Mouse (Mus musculus): Measurements from ENCODE around the gene Cd300lg.

Gene Cd300lg

GRCm38 (mm10) chr11:102041350-102041949 is at the start of gene Cd300lg:
Gene Cd300lg (plus strand): TSS chr11:102041509.
- Histone ChIP-seq H3K36me3 (ENCODE audit: control insufficient read depth, insufficient read depth, low read length, poor library complexity, severe bottlenecking) (no peaks in the 10 kb centered on the region), H3K27me3 (ENCODE audit: control insufficient read depth, insufficient read depth, low read length, poor library complexity, severe bottlenecking) (no peaks in the 10 kb centered on the region)
- no peak for DNase-seq (ENCODE audit: low read depth, low spot score)

GRCm38 (mm10) chr11:101991813-101992212 is 49.5 kb upstream of the Cd300lg start:
- H3K27me3 ChIP-seq (ENCODE audit: control insufficient read depth, insufficient read depth, low read length, poor library complexity, severe bottlenecking): no peaks in the 10 kb centered on the region
- no peaks in the 10 kb centered on the region for H3K36me3 ChIP-seq (ENCODE audit: control insufficient read depth, insufficient read depth, low read length, poor library complexity, severe bottlenecking)
- no peak for DNase-seq (ENCODE audit: low read depth, low spot score)

- no peaks in the 10 kb centered on the region for H3K27me3 ChIP-seq (ENCODE audit: control insufficient read depth, insufficient read depth, low read length, poor library complexity, severe bottlenecking)
- no peaks in the 10 kb centered on the region for H3K36me3 ChIP-seq (ENCODE audit: control insufficient read depth, insufficient read depth, low read length, poor library complexity, severe bottlenecking)
- no peak for DNase-seq (ENCODE audit: low read depth, low spot score)
These were observed 48.9 kb upstream of the Cd300lg start for GRCm38 (mm10) chr11:101992411-101992810.

- Histone ChIP-seq H3K36me3 (ENCODE audit: control insufficient read depth, insufficient read depth, low read length, poor library complexity, severe bottlenecking) (no peaks in the 10 kb centered on the region), H3K27me3 (ENCODE audit: control insufficient read depth, insufficient read depth, low read length, poor library complexity, severe bottlenecking) (no peaks in the 10 kb centered on the region)
- no peak for DNase-seq (ENCODE audit: low read depth, low spot score)
These were observed 47.2 kb upstream of the Cd300lg start for GRCm38 (mm10) chr11:101994100-101994499.

DNA sequence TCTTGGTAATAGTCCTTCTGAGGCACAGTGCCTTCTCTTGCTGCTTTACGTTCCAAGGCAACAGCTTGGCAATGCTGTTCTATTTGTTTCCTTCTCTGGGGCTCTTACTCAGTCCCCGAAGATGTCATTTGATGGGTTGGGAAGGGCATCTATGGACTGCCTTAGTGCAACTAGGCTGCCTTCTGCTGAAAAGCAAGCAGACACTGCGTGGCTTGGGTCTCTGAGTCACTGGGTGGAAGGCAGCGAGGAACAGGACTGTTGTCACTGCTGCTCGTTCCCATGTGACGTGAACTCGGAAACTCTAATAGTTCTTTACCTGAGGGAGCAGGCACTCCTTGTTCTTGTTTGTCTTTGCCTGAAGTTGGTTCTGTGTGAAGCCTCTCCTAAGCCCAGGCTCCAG is 45.4 kb upstream of the Cd300lg start:
- DNase-seq (ENCODE audit: low read depth, low spot score): no peak

DNA sequence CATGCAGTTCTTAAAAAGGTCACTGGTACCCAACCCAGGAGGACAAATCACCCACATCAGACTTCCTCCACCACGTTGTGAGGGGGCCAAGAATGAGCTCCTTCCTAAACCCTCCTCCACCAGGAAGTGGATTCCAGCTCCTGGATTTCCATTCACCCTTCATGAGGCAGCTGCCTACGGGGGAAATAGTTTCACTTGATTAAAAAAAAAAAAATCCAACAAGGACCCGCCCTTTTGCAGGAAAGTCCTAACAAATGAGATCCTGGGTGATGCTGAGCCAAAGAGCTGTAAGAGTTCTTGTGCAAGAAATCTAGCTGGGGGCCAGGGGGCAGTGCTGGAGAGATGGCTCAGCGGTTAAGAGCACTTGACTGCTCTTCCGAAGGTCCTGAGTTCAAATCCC is 43.1 kb upstream of the Cd300lg start:
- no peak for DNase-seq (ENCODE audit: low read depth, low spot score)
- Histone ChIP-seq H3K36me3 (ENCODE audit: control insufficient read depth, insufficient read depth, low read length, poor library complexity, severe bottlenecking) (no peaks in the 10 kb centered on the region), H3K27me3 (ENCODE audit: control insufficient read depth, insufficient read depth, low read length, poor library complexity, severe bottlenecking) (no peaks in the 10 kb centered on the region)

More for the DNA sequence above, 45.4 kb upstream of the Cd300lg start:
- H3K36me3 ChIP-seq (ENCODE audit: control insufficient read depth, insufficient read depth, low read length, poor library complexity, severe bottlenecking): no peaks in the 10 kb centered on the region
- no peaks in the 10 kb centered on the region for H3K27me3 ChIP-seq (ENCODE audit: control insufficient read depth, insufficient read depth, low read length, poor library complexity, severe bottlenecking)

DNA sequence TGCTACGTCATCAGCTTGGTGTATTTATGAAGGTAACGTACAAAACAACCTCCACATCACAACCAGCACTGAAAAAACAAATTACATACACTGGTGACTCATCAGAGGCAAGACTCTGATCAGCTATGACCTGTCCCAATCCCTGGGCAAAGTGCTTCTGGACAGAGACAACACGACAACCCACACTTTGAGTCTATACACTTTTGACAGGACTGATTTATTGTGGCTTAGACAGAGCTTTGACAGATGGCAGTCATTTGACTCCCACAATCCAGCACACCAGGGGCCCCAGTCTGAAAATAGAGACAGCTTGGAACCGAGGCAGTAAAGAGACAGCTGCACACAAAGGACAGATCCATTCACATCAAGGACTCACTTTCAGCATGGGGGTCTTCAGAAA is 41.8 kb upstream of the Cd300lg start:
- H3K36me3 ChIP-seq (ENCODE audit: control insufficient read depth, insufficient read depth, low read length, poor library complexity, severe bottlenecking): no peaks in the 10 kb centered on the region
- H3K27me3 ChIP-seq (ENCODE audit: control insufficient read depth, insufficient read depth, low read length, poor library complexity, severe bottlenecking): no peaks in the 10 kb centered on the region
- no peak for DNase-seq (ENCODE audit: low read depth, low spot score)

GRCm38 (mm10) chr11:102004251-102004650 is 37.1 kb upstream of the Cd300lg start:
- Histone ChIP-seq H3K36me3 (ENCODE audit: control insufficient read depth, insufficient read depth, low read length, poor library complexity, severe bottlenecking) (no peaks in the 10 kb centered on the region), H3K27me3 (ENCODE audit: control insufficient read depth, insufficient read depth, low read length, poor library complexity, severe bottlenecking) (no peaks in the 10 kb centered on the region)
- DNase-seq (ENCODE audit: low read depth, low spot score): no peak

DNA sequence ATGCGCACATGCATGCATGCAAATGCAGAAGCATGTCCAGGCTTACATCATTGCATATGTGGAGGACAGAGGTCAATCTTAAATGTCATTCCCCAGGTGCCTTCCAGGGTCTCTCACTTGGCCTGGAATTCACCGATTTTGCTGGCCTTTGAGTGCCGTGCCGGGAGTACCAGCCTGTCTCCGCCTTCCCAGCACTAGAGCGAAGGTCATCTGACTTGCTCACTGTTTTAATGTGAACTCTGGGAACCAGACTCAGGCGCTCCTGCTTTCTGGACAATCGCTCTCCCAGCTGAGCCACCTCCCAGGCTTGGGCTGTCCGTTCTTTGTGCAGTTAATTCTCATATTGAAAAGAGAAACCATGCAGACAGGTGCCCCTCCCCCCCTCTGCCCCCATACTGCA is 35.0 kb upstream of the Cd300lg start:
- no peak for DNase-seq (ENCODE audit: low read depth, low spot score)
- Histone ChIP-seq H3K36me3 (ENCODE audit: control insufficient read depth, insufficient read depth, low read length, poor library complexity, severe bottlenecking) (no peaks in the 10 kb centered on the region), H3K27me3 (ENCODE audit: control insufficient read depth, insufficient read depth, low read length, poor library complexity, severe bottlenecking) (no peaks in the 10 kb centered on the region)

DNA sequence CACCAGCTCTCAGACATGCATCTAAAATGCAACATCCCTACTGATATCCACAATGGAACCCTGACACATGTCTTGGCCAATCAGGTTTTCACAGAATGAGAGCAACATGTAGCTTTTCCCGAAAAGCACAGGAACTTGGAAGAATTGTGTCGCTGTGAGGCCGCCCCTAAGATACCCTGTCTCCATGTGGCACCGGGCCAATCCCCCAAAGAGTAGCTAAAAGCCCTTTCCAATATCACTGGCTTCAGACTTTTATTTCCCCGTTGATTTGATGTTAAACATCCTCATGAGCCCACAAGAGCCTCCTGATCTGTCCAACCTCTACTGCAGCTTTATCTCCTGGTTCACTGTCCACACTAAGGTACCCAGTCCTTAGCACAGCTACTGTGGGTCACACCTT is 34.6 kb upstream of the Cd300lg start:
- no peak for DNase-seq (ENCODE audit: low read depth, low spot score)
- no peaks in the 10 kb centered on the region for H3K27me3 ChIP-seq (ENCODE audit: control insufficient read depth, insufficient read depth, low read length, poor library complexity, severe bottlenecking)
- no peaks in the 10 kb centered on the region for H3K36me3 ChIP-seq (ENCODE audit: control insufficient read depth, insufficient read depth, low read length, poor library complexity, severe bottlenecking)

GRCm38 (mm10) chr11:102008372-102008771 is 32.9 kb upstream of the Cd300lg start:
- no peaks in the 10 kb centered on the region for H3K27me3 ChIP-seq (ENCODE audit: control insufficient read depth, insufficient read depth, low read length, poor library complexity, severe bottlenecking)
- DNase-seq (ENCODE audit: low read depth, low spot score): no peak
- no peaks in the 10 kb centered on the region for H3K36me3 ChIP-seq (ENCODE audit: control insufficient read depth, insufficient read depth, low read length, poor library complexity, severe bottlenecking)

DNA sequence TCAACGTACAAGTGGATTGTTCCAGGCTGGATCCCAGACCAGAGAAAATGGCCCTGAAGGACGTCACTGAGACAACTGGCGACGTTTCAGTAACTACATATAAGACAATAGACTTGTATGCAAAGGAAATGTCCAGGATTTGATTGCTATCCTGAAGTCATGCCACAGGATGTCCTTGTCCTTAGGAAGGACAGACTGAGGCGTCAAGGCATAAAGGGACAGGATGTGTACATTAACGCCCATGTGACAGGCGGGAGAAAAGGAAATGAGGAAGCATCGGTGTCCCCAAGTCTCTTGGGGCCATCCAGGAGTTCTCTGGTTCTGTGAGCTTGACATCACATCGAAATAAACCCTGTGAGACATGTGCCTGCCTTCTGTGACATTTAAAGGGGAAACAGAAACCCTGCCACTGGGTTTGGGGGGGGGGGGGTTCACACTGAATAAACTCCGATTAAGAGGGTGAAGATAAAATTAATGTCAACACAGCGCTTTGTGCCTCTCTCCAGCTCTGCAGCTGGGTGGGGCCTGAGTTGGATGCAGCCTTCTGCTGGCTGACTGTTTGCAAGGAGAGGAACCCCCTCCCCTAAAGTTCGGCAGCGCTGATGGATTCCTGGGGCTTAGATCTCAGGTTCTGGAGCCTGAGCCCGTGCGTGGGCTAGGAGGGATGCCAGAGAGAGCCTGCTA is 32.2 kb upstream of the Cd300lg start:
- DNase-seq (ENCODE audit: low read depth, low spot score): peak; percentile 14
- Histone ChIP-seq H3K36me3 (ENCODE audit: control insufficient read depth, insufficient read depth, low read length, poor library complexity, severe bottlenecking) (no peaks in the 10 kb centered on the region), H3K27me3 (ENCODE audit: control insufficient read depth, insufficient read depth, low read length, poor library complexity, severe bottlenecking) (no peaks in the 10 kb centered on the region)

DNA sequence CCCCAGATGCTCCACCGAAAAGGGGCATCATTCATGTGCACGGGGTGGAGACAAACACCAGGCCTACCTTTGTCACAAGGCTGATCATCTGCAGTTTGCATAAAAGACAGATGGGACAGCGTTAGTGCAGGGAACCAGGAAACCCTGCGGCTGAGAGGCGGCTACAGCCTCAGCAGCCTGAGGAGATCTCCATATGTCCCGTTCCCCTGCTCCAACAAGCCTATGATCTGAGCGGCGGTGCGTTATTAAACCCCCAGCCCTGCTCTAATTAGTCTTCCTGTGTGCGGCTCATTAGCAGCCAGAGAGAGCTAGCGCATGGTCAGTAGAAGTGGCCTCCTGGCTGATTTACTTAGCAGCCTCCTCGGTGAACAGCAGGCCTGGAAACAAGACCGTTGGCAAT is 31.2 kb upstream of the Cd300lg start:
- H3K27me3 ChIP-seq (ENCODE audit: control insufficient read depth, insufficient read depth, low read length, poor library complexity, severe bottlenecking): no peaks in the 10 kb centered on the region
- H3K36me3 ChIP-seq (ENCODE audit: control insufficient read depth, insufficient read depth, low read length, poor library complexity, severe bottlenecking): no peaks in the 10 kb centered on the region
- DNase-seq (ENCODE audit: low read depth, low spot score): no peak

- Histone ChIP-seq H3K27me3 (ENCODE audit: control insufficient read depth, insufficient read depth, low read length, poor library complexity, severe bottlenecking) (no peaks in the 10 kb centered on the region), H3K36me3 (ENCODE audit: control insufficient read depth, insufficient read depth, low read length, poor library complexity, severe bottlenecking) (no peaks in the 10 kb centered on the region)
- DNase-seq (ENCODE audit: low read depth, low spot score): no peak
These were observed 29.8 kb upstream of the Cd300lg start for GRCm38 (mm10) chr11:102011510-102011909.

DNA sequence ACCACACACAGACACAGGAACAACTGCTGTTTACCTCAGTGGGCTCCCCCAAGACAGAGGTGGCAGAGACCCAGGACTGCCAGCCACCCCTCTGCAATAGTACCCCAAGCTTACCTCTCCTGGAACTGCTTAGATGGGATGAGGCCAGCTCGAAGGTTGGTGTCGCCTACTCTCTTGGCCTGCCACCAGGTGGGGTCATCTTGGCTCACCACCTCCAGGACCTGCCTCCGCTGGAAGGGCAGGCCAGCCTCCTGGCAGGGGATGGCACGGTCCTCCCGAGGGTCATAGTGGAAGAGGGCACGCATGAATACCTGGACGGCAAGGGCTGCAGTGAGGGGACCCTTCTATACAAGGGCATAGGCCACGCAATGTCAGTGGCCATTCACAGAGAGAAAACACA is 28.1 kb upstream of the Cd300lg start:
- Histone ChIP-seq H3K27me3 (ENCODE audit: control insufficient read depth, insufficient read depth, low read length, poor library complexity, severe bottlenecking) (no peaks in the 10 kb centered on the region), H3K36me3 (ENCODE audit: control insufficient read depth, insufficient read depth, low read length, poor library complexity, severe bottlenecking) (no peaks in the 10 kb centered on the region)
- DNase-seq (ENCODE audit: low read depth, low spot score): no peak

GRCm38 (mm10) chr11:102015472-102015871 is 25.8 kb upstream of the Cd300lg start:
- peak; percentile 26 for DNase-seq (ENCODE audit: low read depth, low spot score)
- Histone ChIP-seq H3K36me3 (ENCODE audit: control insufficient read depth, insufficient read depth, low read length, poor library complexity, severe bottlenecking) (no peaks in the 10 kb centered on the region), H3K27me3 (ENCODE audit: control insufficient read depth, insufficient read depth, low read length, poor library complexity, severe bottlenecking) (no peaks in the 10 kb centered on the region)
